Mouse (Mus musculus) myocyte (in vitro differentiated cells): ENCODE data around the gene Thumpd2.

Experiments
- CEBPB ChIP-seq: IDR thresholded peaks from 2 replicates; pipeline ENCODE4 v1.6.1; 2011; ENCODE audit warnings: mild to moderate bottlenecking, moderate library complexity; ENCODE audit not compliant: poor library complexity, insufficient read depth, severe bottlenecking
- E2F4 ChIP-seq: IDR thresholded peaks from one replicate; pipeline ENCODE4 v1.6.1; 2011; ENCODE audit warnings: mild to moderate bottlenecking, control low read depth, moderate library complexity; ENCODE audit not compliant: insufficient read depth
- MAX ChIP-seq: IDR thresholded peaks from one replicate; pipeline ENCODE4 v1.6.1; 2011; ENCODE audit warnings: low read depth, mild to moderate bottlenecking, control low read depth
- MYOD1 ChIP-seq, 3 experiments: IDR thresholded peaks; one replicate each; pipeline ENCODE4 v1.6.1; 2011; ENCODE audit warnings: control low read depth in 2 of 3, low read depth in 2 of 3, mild to moderate bottlenecking in 2 of 3, moderate library complexity in 1 of 3; ENCODE audit not compliant: insufficient read length in 2 of 3, control insufficient read depth in 1 of 3
- MYOG ChIP-seq, 3 experiments: IDR thresholded peaks; one replicate each; pipeline ENCODE4 v1.6.1; 2011; ENCODE audit warnings: control low read depth in 2 of 3, low read depth in 2 of 3, mild to moderate bottlenecking in 2 of 3; ENCODE audit not compliant: insufficient read length in 2 of 3, control insufficient read depth in 1 of 3, insufficient read depth in 1 of 3
- POLR2A ChIP-seq: IDR thresholded peaks from one replicate; pipeline ENCODE4 v1.6.1; 2011; ENCODE audit warnings: low read depth, mild to moderate bottlenecking, control low read depth, moderate library complexity; ENCODE audit not compliant: insufficient read length
- POLR2AphosphoS2 ChIP-seq: IDR thresholded peaks from one replicate; pipeline ENCODE4 v1.6.1; 2011; ENCODE audit warnings: low read depth, control low read depth; ENCODE audit not compliant: insufficient read length
- REST ChIP-seq: IDR thresholded peaks from one replicate; pipeline ENCODE4 v1.6.1; 2011; ENCODE audit warnings: mild to moderate bottlenecking, control low read depth, moderate library complexity; ENCODE audit not compliant: insufficient read depth, insufficient read length
- SRF ChIP-seq: IDR thresholded peaks from one replicate; pipeline ENCODE4 v1.6.1; 2011; ENCODE audit warnings: low read depth; ENCODE audit not compliant: control insufficient read depth, insufficient read length
- TCF12 ChIP-seq: IDR thresholded peaks from one replicate; pipeline ENCODE4 v1.6.1; 2011; ENCODE audit warnings: mild to moderate bottlenecking, control low read depth; ENCODE audit not compliant: poor library complexity, insufficient read depth, severe bottlenecking
- TCF3 ChIP-seq: IDR thresholded peaks from one replicate; pipeline ENCODE4 v1.6.1; 2011; ENCODE audit warnings: low read depth, control low read depth; ENCODE audit not compliant: insufficient read length
- USF1 ChIP-seq: IDR thresholded peaks from one replicate; pipeline ENCODE4 v1.6.1; 2011; ENCODE audit warnings: low read depth, mild to moderate bottlenecking, control low read depth, moderate library complexity

GRCm38 (mm10) chr17:81005292-81005691 is 59.6 kb downstream of the Thumpd2 start:
- TF ChIP-seq POLR2A (no peak), CEBPB (no peak), SRF (no peak), MYOG (IDR thresholded peaks at IDR 0.05; ENCODE audit: control insufficient read depth in 1 of 3, insufficient read depth in 1 of 3, insufficient read length in 2 of 3, low read depth in 2 of 3) (no peak), POLR2AphosphoS2 (no peak), MAX (no peak), E2F4 (no peak), TCF12 (no peak), TCF3 (no peak), REST (no peak), MYOD1 (IDR thresholded peaks at IDR 0.05; ENCODE audit: control insufficient read depth in 1 of 3, insufficient read length in 2 of 3, low read depth in 2 of 3) (no peak), USF1 (no peak)
